Mouse (Mus musculus) lung, postnatal 25 days (tissue): ENCODE data around the gene Rmnd5a.

Experiments
- DNase-seq: peaks from one replicate; pipeline ENCODE4 v3.0.0; 2022; ENCODE audit warnings: low spot score

Gene Rmnd5a

GRCm38 (mm10) chr6:71371085-71371605 is 69.3 kb downstream of the Rmnd5a start:
- no peak for DNase-seq

DNA sequence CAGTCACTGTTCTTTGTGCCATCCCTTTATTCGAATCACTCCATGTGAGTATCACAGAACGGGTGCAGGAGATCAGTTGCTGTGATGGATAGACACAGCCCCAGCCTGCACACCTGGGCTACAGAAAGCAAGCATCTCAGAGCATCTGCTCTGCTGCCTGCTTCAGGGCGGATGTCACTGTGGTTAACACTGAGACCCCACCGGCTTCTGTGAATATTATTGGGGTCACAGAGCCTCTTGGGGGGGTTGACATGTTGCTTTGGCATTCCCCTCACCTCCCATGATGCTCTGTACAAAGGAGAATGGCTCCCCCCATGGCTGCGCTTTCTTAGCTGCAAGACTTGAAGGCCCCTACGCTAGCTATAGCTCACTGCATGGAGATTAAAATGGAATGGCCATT is 71.0 kb downstream of the Rmnd5a start:
- no peak for DNase-seq

GRCm38 (mm10) chr6:71363995-71364394 is 76.4 kb downstream of the Rmnd5a start:
- DNase-seq = no peak

DNA sequence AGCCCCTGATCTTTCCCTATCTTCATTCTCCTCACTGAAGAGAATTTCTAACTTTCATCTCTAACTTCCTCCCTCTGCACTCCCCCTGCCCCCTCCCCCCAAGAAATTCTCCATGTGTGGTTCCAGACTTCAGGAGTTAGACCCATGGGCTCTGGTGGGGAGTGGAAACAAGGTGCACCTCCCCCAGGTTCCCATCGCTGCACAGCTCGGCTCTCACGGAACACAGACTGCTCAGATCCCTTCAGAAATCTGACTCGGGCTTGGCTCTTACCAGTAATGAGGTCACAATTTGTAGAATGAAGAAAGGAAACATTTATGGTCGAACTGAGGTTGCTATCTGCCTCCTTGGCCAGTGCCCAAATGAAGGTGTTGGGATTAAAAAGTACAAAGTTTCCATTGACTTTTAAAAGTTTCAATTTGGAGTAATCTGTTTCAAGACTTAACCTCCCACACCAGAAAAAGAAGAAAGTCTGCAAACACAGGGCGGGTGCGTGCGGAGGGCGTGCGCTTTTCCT is 79.2 kb downstream of the Rmnd5a start:
- DNase-seq = no peak

DNA sequence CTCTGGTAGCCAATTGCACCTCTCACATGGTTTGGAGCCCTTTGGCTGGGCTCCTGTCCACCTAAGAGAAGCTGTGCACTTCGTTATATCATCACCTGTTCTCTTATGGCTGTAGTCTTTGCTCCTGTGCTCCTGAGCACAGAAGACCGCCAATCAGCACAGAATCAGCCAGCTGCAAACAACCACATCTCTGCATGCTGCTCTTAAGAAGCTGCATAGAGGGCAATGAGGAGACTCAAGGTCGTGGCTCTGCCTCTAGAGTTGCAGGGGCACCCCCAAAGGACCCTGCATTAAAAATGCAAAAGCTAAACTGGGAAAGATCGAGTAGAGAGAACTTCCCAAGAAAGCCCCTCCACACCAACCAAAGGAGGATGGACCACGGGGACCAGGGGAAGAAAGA is 79.7 kb downstream of the Rmnd5a start:
- no peak for DNase-seq

- no peak for DNase-seq
These were observed 80.2 kb downstream of the Rmnd5a start for GRCm38 (mm10) chr6:71360221-71360620.

- no peak for DNase-seq
These were observed 82.9 kb downstream of the Rmnd5a start for GRCm38 (mm10) chr6:71357493-71357892.

DNA sequence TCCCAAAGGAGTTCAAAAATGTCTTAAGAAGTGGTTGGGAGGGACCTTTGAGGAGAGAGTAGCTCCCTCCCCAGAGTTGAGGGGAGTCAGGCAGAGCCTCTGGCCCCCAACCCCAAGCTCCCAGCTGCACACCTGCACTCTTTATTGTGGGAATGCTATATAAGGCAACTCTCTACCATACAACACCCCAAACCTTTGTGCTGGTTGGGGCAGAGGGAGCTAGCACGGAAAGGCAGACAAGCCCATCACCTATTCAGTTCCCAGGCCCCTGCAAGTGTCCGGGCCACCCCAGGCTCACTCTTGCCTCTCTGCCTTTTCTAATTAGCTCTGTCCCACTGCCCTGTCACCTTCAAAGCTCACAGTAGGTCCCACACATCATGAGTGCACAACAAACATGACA is 86.7 kb downstream of the Rmnd5a start:
- DNase-seq = no peak

- DNase-seq = no peak
These were observed 87.5 kb downstream of the Rmnd5a start for GRCm38 (mm10) chr6:71352866-71353427.

GRCm38 (mm10) chr6:71352201-71352600 is 88.2 kb downstream of the Rmnd5a start:
- no peak for DNase-seq

DNA sequence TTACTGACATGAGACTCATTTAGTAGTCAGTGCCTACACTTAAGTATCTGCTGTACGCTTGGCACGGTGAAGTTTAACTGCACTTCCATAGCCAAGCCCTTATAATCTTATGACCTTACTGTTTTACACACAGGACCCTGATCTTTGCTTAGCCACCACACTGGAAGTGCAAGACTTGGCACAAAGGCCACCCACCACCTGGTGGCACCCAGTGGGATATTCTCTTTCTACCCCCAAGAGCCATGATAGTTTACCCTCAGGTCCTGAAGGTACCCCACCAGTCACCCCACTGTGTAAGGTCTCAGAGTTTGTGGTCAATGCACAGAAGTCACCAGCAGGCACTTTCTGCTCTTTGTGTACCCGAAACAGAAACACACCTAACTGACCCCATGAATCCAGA is 89.2 kb downstream of the Rmnd5a start:
- no peak for DNase-seq

DNA sequence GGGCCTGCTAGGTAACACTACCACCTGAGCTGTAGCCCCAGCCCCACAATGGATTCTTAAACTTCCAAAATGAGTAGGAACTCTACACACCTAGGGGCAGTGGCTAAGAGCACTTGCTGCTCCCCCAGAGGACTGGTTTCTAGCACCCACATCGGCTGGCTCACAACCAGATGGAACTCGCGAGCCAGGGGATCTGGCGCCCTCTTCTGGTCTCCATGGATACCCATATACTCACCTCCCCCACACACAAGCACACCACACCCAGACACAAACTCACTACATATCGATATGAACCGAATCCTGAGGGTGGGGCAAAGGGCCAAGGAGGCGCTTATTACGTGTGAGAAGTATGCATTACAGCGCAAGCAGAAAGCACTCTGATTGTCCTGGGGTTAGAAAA is 92.4 kb downstream of the Rmnd5a start:
- no peak for DNase-seq

DNA sequence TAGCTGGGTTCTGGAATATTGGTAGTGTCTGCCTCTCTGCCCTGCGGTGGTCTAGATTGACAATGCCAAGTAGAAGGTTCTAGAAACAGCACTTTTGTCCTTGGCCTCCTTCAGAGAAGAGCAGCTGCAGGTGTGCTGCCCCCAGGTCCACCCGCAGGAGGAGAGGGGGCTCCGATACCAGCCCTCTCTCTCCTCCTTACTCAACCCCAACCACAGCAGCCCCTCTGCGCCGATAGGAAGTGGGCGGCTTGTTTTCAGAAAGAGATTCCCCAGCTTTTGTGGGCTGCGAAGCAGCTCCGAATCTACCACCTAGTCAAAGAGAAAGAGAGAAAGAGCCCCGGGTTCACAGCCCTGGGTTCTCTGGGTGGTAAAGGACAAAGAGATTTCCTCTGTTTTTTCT is 99.3 kb downstream of the Rmnd5a start:
- DNase-seq = no peak

GRCm38 (mm10) chr6:71339351-71339750 is 101.1 kb downstream of the Rmnd5a start:
- no peak for DNase-seq

- no peak for DNase-seq
These were observed 101.5 kb downstream of the Rmnd5a start for GRCm38 (mm10) chr6:71338941-71339340.
